Mouse (Mus musculus): ENCODE measurements around the gene Blnk.
A peak's percentile ranks its signal among the peaks of the same experiment; 100 is the strongest.

Blnk gene

DNA sequence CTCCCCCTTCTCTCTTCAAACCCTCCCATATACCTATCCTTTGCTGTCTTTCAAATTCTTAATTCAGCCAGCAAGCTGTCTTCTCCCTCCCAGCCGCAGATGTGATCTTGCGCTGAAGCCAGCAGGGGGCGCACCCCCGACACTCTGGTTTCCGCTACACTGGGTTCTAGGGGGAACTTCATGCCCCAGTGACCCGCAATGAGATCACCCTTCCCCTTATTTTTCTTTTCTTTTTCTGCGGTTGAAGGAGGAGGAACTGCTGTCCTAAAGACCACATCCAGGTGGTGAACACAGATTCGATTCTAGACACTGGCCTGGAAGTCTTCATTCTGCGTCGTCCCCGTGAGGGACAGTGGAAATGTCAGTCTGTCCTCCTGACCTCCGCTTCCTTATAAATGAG lies 31.3 kb downstream of the Blnk start:
- DNase-seq = peak; percentile 46

DNA sequence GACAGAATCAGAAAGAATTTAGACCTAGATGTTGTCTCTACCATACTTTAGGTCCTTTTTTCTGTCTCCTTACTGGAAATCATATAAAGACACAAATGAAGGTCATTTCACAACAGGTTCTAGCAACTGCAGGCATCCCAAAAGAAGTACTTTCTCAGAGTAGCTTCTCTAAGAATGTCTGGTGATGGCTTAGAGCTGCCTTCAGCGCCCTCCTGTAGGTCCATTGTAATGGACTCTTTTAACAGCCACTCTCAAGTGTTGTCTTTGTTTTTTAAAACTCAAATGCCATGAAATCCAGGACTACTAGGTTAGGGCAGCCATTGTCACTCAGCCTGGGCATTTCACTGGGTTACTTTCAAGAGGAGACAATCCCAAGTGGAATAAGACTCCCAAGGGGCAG lies 35.4 kb downstream of the Blnk start:
- no peak for DNase-seq

DNA sequence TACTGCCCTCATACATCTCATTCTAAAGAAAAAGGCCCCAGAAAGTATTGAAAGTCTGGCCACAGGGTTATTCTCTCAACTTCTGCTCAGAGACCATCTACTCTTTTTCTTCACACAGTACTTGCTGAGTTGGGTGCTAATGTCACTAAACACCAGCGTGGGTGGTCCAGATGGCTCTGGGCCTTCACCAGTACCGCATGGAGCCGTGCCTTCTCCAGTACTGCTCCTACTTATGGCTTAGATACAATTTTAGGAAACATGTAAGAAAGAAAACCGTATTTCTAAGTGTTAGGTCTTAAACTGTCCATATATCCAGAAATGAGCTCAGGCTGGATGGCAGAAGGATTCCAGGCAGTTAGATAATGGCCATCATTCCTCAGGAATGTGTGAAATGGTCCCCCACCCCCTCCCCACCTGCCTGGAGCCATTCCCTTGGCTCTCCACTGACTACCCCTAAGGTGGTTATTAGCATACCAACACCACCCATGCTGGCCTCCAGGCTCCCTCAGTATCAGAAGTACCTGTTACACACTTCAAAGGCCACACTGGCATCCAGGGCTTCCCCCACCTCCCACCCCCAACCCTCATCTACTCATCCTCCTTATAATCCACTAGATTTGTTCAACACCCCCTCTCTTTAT lies 47.3 kb downstream of the Blnk start:
- no peak for DNase-seq

DNA sequence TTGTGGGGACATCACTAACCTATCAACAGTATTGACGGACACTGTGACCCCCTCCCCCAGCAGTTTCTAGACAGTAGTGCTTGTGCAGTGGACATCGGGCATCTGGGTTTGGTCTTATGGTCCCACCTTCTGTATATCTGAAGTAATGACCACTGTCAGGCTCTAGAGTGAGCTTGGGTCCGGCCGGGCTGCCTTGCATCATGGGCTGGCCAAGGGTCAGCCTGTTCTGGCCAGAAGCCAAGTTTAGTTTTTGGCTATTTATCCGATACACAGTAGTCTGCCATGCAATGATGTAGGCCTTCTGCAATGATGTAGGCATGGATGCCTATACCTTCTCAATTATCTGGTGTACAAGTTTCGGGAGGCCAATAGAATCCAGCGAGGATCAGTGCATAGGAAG lies 50.8 kb downstream of the Blnk start:
- DNase-seq = peak; percentile 6

DNA sequence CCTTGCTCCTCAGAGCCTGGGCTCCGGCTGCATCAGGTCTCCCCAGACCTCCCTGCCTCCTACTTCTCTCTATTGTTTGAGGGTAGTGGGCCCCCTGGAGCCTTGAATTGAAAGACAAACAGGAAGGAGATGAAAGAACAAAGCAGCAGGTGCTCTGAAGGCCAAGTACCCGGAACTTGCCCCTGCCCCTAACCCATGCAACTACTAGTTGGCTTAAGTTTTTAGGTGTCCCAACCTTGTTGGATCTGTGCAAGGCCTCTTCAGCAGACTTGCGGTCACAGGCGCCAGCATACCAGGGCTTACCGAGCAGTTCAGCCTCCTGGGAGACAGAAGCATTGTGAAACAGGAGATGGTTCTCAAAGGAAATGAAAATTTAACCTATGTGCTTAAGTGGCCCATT lies 58.3 kb downstream of the Blnk start:
- no peak for DNase-seq

DNA sequence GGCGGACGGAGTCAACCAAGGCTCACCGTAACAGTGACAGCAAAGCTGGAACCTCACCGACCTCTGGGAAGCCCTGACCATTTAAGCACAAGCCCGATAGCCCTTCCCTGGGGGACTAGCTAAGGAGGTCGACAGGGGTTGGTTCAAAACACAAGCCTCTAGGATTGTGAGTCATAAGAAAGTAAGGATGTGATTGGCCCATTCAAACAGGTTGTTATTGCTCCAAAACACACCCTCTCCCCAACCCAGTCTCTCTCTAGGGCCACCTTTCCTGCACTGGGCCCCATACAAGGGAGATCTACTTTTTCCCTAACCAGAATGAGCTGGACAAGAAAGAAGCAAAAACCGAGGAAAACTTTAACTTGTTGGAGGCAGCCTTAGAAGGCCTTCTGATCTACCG lies 59.0 kb downstream of the Blnk start:
- no peak for DNase-seq

DNA sequence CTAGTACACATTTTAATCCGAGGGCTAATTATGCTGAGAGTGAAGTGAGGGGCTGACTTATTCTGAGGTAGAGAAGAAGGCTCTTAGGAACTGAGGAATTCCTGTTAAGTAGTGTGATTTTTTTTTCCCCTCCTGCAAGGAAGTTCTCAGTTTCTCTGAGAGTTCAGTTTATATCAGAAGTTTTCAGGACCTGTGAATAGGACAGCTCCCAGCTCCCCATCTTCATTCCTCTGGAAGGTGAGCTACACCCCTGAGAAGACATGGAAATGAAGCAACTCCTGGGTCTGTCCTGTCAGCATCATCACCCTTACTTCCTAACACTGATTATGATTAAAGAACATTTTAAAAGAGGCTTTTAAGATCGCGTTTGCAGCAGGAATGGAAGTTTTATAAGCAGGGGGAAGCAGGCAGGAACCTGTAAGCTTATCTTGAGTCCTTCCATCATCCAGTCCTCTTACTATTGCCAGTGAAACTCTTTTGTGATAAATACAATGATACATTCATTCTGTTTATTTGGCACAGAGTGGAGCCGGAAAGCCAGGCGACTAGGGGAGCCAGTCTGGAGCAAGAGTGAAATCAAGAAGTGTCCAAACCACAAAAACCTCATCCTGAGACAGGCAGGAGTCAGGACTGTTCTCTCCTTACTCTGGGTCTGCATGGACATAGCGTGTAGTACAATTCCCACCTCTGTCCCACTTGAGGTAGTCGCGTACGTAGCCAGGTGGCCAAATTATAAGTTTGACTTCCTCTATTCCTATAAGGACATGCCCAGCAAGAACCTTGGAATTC lies 62.6 kb downstream of the Blnk start:
- no peak for DNase-seq

DNA sequence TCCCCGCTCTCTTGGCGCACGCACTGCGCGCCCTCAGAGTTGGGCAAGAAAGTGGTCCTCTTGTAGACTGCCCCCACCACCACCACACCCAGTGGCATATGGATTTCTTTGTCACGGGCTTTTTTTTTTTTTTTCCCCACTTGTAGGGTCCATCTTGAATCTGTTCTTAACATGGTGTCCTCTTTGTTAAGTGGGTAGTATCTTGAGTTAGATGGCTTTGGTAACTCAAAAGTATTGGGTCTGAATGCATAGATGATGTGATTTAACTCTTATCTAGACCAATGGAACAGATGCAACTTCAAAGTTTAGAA lies 99.0 kb downstream of the Blnk start:
- DNase-seq = no peak

DNA sequence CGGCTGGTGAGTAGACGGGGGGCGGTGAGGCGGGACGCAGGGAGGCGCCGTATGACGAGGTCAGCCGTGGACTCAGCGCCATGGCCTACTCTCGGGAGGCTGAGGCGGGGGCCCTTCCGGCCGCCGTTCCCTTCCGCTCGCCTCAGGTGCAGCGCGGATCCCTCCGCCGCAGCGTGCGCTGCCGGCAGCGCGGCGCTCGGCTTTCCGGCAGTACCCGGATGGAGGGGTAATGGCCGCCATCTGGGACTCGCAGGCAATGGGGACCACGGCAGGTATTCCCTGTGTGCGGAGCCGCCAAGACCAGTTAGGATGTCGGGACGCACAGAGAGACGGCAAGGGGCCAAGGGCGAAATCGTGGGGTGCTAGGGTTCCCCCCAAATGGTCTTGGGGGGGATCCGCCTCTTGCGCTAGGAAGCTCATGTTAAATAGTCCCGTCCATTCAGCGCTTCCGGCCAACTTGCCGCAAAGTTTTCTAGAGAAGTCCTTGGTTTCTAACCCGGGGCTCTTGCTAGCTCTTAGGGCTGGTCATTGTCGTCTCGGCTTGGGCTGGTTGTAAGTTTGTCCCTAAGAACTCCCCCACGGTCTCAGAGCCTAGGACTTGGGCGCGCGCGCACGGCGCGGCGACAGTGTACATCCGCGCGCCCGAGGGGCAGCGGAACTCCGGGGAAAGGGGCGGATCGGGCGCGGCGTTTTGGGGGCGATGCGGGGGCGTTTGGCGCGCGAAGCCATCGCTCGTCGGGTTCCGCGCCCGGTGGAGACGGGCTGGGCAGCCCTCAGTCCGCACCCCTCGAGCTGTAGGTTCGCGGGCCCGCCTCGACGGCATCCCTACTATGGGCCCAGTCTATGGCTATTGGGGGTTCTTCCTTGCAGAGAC lies 99.6 kb downstream of the Blnk start, which contains the start of gene Zfp518a:
Zfp518a (plus strand) TSS at position 187 of the 874 bp plus-strand sequence.
- peak; percentile 93 for DNase-seq

DNA sequence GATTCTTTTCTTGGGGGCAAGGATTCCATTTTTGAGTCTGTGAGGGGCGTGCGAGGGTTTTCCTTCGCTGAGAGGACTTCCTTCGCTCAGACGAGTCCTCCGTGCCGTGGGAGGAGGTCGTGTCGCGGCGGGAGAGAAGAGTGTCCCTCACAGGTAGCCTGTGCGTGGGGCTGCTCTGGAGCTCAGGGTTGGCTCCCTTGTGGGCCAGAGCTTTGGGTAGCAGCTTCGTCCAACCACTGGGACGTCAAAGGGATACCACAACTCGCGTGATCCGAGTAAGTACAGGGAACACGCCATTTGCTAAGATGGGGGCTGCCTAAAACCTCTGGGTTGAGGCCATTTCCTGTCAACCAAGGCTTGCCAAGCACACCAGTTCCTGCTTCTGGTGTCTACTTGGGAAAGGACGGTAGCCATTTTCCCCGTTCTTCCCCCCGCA lies 100.2 kb downstream of the Blnk start:
- no peak for DNase-seq

DNA sequence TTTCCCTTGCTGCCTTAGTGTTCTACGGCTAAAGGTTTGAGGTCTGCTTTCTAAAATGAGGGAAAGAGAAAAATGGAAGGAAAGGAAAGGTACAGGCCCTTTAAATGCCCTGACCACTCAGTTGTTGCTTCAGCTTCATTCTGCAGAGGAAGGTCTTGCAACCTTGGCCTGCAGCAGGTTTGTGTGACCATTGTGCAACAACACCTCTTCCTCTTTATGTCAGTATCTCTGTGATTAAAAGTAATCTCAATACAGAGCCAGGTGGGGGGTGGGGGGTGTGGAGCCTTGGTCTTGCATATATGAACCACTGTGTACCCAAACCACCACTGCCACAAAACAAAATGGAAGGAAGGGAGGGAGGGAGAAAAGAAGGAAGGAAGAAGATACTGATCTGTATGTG lies 105.4 kb downstream of the Blnk start:
- DNase-seq = no peak

DNA sequence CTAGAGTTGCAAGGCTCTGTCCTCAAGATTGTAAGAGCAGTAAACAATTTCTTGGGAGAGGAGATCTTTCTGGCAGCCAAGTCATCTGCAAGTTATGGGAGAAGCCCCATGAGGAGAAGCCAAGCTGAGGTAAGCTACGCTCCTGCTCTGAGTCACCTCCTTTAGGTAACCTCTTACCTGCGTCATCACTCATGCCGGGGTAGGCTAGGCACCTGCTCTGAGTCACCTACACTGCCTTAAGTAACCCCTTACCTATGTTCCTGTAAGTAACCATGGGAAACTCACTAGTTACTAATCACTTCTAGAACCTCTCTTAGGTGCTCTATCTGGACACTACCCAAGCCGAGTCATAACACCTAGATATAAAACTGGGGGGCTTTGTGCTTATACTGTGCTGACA lies 112.6 kb downstream of the Blnk start:
- DNase-seq = no peak

Measured in kidney, postnatal 14 days (tissue).